Mouse (Mus musculus): ENCODE data around the gene Swi5.
"Not testable (repeated sequence)": the region's sequence is repeated elsewhere in the genome, so short reads cannot be mapped to it uniquely, and the experiment has no call there.

Gene Swi5

DNA sequence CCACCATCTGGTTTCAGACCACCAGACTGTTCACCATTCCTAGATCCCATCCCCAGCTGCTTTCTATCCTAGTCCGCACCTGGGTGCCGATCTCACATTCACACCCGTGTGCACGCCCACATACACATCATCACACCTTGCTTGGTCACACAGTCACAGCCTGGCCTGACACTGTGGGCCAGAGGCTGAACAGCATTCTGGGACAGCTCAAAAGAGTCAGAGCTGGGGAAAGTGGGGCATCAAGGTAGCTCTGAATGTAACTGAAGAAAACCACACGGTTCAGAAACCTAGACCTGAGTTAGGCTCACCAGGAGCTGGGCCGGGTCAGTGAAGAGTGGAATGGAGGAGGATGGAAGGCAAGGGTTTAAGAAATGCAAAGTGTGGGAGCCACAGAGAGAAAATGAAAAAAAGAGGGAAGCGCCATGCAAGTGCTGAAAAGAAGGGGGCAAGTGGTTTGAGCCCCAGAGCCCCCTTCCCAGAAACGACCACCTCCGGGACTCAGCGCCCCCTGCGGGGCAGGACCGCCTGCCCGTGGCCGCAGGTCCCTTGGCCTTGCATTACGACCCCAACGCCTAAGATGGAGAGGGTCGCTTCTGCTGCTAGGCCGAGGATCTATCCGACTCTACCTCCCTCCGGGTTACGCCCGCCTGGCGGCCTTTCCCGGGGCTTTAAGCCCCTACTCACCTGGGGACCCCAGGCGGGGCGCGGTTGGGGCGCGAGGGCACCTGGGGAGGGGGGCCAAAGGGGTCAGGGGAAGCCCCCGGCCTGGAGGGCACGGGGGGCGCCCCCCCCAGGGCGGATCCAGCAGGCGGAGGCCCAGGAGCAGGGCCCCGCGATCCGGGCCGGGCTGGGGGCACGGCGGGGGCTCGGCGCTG is 23.8 kb upstream of the Swi5 start:
- peak; percentile 32 for DNase-seq (ENCODE audit: low read depth, low spot score)

DNA sequence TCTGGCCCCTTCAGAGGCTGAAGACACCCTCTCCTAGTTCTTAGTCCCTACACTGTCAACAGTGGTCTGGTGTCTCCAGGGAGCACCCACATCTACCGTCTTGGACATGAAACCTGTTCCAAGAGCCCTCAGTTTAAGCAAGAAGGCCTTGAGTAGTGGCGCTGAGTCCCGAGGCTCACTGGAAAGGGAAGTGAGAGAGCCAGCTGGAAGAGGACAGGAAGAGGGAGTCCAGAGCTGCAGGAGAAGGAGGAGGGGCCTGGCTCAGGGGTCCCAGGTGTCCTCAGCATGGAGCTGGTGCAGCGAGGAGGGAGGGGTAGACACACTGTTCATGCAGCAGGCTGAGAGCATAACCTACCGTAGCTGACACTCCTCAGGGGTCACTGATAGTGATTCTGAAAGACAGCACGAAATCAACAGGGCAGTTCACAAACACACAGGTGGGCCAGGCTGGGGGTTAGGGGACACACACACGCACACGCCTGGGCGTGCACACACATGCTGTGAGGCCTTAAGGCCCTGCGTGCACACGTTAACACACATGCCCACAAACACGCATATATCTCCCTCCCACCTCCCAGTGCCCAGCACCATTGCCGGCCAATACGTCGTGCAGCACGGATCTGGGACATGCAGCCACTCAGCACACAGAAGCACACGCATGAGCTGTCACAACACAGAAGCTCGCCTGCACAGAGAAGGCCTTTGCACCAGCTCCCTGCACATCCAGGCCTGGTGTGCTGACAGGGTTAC is 22.4 kb upstream of the Swi5 start:
- DNase-seq (ENCODE audit: low read depth, low spot score): peak; percentile 43

DNA sequence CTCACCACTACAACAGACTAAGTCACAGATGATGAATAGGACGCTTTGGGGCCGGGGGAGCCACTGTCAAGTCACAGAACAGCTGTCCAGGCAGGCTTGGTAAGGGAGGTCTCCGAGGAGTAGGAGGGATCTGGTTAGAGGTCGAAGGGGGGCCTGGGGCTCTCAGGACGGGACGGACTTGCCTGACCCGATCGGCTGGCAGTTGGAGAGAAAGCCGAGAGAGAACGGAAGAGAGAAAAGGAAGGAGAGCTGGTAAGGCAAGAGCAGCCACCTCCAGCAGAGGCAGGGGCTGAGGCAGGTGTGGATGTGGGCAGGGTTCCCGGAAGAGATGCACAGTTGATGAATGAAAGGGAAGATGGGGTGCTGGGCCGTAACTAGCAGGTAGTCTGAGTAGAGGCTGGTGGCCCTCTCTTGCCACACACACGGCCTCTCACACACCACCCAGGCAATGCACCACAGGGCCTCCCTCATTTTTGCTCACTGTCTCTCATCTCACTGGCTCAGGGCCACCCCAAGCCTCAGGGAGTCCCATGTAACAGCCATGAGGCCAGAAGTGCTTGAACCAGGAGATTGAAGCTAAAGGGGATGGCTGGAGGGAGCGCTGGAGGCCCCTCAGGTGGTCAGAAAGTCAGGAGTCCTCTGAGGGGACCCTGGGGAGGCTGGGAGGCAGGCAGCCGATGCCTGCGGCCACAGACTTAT is 21.1 kb upstream of the Swi5 start:
- DNase-seq (ENCODE audit: low read depth, low spot score): no peak

DNA sequence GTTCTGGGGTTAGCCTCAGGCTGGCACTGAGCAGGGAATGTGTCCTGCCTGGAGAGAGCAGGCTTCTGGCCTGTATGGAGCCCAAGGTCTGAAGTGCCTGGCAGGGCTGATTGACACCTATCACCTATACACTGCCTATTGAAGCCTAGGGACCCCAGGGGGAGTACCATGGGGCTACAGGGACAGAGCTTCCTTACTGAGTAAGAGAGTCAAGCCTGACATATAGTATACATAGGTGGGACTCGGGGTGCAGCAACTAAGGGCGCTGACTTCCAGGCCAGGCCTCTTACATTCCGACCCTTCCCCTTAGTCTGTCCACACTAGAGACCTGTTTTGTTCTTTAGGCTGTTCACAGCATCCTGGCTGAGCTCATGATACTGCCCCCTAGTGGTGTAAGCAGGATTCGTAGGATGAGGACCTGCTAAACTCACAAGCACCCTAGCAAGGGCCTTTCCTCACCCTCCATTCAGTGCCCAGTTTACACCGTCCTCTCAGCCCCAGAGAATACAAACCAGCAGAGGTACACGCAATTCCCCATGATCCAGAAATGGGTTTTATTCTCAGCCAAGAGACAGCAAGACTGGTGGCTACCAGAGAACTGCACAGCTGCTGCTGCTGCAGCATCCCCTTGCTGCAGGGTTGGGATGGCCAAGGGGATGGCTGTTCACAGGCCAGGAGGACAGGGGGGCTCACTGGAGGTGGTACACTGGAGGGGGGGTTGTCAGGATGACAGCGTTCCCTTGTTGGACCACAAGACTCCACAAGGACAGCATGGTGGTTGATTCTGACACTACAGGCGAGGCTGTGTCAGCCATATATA is 20.3 kb upstream of the Swi5 start:
- DNase-seq (ENCODE audit: low read depth, low spot score): peak; percentile 69

DNA sequence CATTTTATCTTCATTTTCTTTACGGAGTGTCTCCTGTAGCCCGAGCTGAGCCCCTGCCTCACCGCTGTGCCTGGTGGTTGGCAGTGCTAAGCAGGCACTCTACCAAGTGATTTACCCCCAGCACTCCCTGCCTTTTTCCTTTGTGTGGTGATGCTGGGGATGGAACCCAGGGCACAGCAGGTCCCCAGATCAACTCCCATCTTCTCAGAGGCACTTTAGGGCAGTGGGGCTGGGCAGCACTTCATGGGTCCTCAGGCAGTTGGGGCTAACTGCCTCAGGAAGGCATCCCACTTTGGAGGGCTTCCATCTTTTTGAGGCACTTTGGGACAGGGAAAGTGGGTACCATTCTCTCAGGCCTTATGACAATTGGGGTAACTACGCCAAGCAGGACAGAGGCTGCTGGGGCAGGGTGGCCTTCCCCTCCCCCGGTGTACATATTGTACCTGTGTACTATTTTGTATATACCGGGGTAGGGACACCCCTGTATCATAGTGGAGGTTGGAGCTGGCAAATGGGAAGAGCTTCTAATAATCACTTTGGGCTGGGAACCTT is 19.4 kb upstream of the Swi5 start:
- no peak for DNase-seq (ENCODE audit: low read depth, low spot score)

DNA sequence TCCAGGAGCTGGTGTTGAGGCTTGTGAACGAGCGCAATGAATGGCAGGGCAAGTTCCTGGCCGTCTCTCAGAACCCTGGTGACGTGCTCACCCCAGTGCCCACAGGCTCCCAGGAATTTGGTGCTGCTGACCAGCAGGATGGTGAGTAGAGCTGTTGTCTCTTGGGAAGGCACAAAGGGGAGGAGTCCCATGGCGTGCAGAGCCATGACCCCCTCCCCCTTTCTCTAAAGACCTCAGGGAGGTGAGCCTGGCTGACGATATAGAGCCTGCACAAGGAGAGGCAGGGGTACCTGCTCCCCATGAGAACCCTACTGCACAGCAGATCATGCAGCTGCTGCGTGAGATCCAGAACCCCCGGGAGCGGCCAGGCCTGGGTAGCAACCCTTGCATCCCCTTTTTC is 18.3 kb upstream of the Swi5 start:
- no peak for DNase-seq (ENCODE audit: low read depth, low spot score)

DNA sequence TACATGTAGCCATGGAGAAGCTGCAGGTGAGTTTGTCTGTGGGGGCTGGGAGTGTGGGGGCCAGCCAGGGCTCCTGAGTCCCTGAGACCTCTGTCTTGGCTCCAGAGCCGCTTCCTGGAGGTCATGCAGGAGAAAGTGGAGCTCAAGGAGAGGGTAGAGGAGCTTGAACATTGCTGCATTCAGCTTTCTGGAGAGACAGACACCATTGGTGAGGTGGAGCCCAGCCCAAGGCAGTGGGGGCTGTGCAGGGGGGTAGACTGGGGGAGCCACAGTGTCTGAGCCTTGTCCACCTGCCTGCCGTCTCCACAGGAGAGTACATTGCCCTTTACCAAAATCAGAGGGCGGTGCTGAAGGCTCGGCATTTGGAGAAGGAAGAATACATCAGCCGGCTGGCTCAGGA is 17.8 kb upstream of the Swi5 start:
- no peak for DNase-seq (ENCODE audit: low read depth, low spot score)

DNA sequence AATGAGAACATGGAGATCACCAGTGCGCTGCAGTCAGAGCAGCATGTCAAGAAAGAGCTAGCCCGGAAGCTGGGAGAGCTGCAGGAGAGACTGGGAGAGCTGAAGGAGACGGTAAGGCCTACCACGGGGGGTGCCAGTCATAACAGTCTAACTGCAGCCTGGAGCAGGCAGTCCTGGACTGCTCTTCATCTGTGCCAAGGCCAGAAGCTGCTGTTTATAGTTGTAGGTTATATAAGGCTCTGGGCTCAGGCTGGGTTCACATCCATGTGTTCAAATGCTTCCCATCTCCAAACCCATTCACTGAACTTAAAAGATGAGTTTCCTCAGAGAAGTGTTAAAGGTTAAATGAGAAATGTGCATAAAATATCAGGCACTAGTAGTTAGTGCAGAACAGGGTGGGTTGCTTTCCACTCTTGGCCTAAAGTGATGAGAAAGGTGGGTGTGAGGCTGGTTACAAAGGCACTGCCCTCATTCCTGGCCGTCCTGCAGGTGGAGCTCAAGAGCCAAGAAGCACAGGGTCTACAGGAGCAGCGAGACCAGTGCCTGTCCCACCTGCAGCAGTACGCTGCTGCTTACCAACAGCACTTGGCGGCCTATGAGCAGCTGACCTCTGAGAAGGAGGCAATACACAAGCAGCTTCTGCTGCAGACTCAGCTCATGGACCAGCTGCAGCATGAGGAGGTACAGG is 16.4 kb upstream of the Swi5 start:
- DNase-seq (ENCODE audit: low read depth, low spot score): peak; percentile 59

DNA sequence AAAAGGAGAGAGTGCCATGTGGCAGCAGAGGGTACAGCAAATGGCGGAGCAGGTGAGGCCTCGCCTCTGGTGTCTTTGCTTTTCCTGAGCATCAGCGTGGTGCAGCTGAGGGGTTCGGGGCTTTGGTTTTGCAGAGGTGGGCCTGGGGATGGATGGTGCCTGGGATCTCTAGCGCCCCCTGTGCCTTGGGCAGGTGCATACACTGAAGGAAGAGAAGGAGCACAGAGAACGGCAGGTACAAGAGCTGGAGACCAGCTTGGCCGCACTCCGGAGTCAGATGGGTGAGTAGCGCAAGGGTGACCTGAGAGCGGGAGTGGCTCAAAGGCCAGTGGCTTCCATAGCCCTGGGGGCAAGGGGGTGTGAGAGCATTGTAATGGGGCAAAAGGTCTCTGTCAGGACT is 15.1 kb upstream of the Swi5 start:
- DNase-seq (ENCODE audit: low read depth, low spot score): no peak

DNA sequence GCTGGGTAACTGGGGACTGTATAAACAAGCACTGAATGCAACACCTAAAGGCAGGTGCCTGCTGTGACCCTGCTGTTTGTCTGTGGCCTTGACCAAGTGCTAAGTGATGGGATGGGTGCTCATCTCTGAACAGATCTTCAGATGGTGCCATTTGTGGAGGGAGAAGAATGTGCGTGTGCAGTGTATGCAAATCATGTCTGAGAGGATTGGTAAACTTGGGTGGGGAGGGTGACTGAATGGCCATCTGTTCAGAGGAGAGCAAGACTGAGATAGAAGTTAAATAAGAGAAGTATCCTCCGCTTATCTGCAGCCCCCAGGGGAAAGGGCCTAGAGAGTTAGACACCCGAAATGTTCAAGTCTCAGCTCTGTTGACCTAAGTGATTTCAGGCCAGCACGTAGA is 11.6 kb upstream of the Swi5 start:
- DNase-seq (ENCODE audit: low read depth, low spot score): peak; percentile 41

DNA sequence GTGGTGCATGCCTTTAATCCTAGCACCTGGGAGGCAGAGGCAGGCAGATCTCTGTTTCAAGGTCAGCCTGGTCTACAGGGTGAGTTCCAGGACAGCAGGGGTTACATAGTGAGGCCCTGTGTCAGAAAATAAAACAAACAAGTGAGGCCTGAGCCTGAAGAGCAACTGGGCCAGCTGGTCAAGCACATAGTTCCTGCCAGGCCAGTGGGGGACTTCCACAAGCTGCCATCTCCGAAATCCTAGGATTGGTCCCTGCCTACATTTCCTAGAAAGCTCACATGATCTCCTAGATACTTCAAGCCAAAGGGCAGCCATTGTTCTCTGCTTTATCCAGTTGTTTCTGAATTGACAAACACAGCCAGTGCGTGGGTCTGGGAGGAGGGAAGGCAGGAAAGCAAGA is 8.0 kb upstream of the Swi5 start:
- not testable (repeated sequence) for DNase-seq (ENCODE audit: low read depth, low spot score)

DNA sequence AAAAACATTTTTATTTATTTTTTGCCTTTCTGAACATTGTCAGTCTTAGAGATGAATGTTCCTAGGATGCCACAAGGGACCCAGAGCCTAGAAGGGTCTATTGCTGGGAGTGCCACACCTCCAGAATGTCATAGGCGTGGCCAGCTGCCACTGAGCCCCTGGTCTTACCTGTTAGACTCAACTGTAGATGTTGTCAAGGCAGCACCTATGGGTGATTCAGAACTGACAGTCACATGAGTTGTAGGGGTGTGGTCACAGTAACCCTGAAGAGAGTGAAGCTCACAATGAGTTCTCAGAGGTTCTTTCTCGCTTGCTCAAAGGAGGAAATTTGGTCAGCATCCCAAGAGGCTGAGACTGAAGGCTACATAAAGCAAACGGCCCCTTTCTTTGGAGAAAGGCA is 7.4 kb upstream of the Swi5 start:
- no peak for DNase-seq (ENCODE audit: low read depth, low spot score)

DNA sequence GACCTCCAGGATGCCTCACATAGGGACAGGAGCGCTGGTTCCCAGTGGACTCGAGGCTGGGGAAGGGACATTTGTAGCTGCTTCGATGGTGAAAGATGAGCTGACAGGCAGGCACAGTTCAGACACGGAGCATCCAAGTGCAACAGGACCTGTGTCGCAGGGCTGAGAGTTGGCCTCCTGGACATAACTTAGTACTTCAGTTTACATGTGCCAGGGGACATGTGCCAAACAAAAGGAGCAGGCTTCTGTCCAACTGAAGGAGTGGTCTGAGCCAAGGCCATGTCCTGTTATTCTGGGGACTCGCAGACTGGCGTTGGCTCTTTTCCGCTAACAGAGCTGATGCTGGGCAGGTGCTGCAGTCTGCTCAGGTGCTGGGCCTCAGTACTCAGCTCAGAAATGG is 6.5 kb upstream of the Swi5 start:
- no peak for DNase-seq (ENCODE audit: low read depth, low spot score)

DNA sequence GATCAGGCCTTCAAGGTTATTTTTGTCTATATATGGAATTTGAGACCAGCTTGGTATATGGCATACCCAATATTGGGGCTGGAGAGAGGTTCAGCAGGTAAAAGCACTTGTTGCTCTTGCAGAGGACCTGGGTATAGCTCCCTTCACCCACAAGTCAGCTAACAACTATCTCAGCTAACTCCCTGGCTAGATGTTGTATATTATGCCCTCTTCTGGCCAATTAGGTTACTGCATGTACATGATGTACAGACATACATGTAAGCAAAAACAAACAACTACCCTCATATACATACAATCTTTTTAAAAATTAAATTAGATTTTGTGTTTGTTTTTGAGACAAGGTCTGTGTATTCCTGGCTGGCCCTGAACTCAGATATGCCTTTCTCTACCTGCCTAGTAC is 1.7 kb upstream of the Swi5 start:
- peak; percentile 84 for DNase-seq (ENCODE audit: low read depth, low spot score)

DNA sequence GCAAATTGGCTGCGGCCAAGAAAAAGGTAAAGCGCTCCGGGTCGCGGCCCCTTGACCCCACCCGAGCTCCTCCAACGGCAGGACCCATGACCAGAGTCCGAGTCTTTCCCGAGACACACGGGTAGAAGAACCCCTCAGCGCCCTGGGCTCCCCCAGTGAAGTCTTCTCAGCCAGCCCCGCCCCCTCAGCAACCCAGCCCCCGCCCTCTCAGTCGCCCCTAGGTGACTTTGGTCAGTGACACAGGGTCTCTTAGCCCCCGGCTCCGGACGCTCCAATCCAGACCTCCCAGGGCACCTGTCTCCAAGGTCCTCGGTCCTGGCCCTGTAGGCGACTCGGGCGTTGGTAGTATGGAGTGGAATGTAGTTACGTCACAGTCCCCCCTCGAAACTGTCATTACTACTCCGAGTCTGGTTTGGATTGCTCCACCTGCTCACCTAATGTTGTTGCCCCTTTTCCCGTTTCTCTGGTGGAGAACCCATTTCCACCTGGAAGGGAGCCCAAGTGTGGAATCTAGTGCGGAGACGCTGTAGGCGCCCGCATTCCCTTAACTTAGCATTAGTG is 576 bp upstream of the Swi5 start:
- DNase-seq (ENCODE audit: low read depth, low spot score): no peak

DNA sequence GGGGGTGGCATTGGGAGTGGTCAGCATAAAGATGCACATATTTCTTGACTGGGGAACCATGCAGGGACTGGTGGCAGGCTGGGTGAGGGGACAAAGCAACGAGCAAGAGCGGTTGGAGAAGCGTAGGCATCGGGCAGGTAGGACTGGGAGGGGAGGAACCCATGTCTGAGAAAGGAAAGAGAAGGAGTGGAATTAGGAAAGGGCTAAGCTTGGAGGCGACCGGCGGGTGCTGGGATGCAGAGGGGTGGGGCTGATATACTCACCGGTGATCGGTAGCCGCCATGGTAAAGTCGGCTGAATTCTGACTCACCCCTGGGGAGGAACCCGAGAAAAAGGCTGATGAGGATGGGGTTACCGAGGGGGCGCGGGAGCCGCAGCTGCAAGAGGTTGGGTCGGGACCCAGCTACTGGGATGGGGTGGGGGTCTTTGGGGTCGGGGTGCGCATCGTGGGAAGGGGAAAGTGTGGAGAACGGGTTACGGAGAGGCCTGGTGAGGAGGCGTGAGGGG is 488 bp downstream of the Swi5 start, which contains the start of gene Golga2:
Gene Golga2, plus strand, starts transcription at position 51 of the 507 bp plus-strand sequence.
- DNase-seq (ENCODE audit: low read depth, low spot score): no peak

DNA sequence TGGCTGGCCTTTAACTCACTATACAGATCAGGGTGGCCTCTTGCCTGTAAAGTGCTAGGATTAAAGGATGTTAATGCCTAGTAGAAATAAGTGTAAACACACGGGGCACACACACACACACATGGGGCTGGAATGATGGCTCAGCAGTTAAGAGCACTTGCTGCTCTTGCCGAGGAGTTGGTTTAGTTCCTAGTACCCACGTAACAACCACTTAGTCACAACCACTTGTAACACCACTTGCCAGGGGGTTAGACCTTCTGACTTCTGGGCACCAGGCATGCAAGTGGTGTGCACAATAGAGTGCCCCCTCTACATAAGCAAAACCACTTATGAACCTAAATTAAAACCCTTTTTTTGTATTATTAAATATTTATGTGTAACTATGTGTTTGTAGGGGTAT is 3.9 kb downstream of the Swi5 start:
- no peak for DNase-seq (ENCODE audit: low read depth, low spot score)

DNA sequence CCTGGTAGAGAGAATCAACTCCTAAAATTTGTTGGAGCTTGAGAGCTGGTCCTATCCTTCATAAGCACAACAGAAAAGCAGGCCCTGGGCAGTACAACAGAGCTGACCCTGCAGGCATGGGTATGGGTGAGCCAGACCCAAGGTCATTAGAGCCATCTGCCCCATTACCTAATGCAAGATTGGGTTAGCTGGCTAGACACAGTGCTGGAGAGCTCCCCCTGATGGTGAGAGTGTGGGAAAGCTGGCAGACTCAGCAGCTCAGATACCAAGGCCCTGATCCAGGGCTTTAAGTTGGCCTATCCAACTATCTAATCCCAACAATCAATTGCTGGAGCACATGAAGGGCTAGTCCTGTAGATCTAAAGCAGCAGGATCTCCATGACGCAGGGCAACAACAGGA is 5.1 kb downstream of the Swi5 start:
- DNase-seq (ENCODE audit: low read depth, low spot score): peak; percentile 70

DNA sequence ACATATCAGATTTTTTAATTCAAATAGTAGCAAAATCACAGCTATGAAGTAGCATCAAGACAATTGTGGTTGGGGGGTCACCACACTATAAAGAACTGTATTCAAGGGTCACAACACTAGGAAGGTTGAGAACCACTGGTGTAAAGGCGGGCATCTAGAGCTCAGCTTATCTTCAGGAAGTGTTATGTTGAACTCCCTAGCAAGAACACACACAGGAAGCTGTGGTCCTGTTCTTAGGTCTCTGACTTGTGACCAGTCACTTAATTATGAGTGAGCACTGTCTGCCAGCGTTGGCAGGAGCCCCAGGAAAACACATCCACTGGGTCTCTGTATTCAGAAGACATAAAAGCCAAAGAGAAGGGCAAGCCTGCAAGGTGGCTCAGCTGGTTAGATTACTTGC is 5.6 kb downstream of the Swi5 start:
- no peak for DNase-seq (ENCODE audit: low read depth, low spot score)

DNA sequence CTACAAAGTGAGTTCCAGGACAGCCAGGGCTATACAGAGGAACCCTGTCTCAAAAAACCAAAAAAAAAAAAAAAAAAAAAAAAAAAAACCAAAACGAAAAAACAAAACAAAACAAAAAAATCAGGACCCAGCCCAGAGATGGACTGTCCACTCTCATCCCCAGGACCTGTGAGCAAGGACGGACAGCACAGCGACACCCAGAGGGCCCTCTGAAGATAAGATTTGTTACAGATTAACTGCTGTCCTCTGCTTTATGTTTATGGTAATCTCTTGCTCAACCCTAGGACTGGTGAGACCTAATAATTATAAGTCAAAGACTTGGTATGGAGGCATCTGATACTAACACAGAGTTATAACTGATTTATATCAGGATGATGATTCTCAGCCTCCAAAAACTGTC is 12.1 kb downstream of the Swi5 start:
- no peak for DNase-seq (ENCODE audit: low read depth, low spot score)

Measured in A20 (cell line).